Mouse (Mus musculus) thymus, postnatal 4 days (tissue): ENCODE results near the gene Hoxa6.

Source experiments
- DNase-seq: peaks from one replicate; pipeline ENCODE4 v3.0.0; 2021

Gene Hoxa6

GRCm38 (mm10) chr6:52213119-52213986, 4.8 kb upstream of the Hoxa6 start, which contains the start of the genes Hoxa3 and Gm28308:
Gene Hoxa3 (minus strand): TSS chr6:52213336.
Gene Gm28308 (minus strand): TSS chr6:52213339.
- no peak for DNase-seq

GRCm38 (mm10) chr6:52212556-52213118, 4.1 kb upstream of the Hoxa6 start:
- no peak for DNase-seq

- DNase-seq: no peak
Measured at GRCm38 (mm10) chr6:52211961-52212360, 3.4 kb upstream of the Hoxa6 start.

GRCm38 (mm10) chr6:52211170-52211935, 2.8 kb upstream of the Hoxa6 start:
- peak; percentile 87 for DNase-seq

GRCm38 (mm10) chr6:52209685-52210046, 1.1 kb upstream of the Hoxa6 start:
- no peak for DNase-seq

GRCm38 (mm10) chr6:52208868-52209684, 554 bp upstream of the Hoxa6 start:
- DNase-seq: no peak

- no peak for DNase-seq
Measured at GRCm38 (mm10) chr6:52207684-52207976, 892 bp downstream of the Hoxa6 start.

- DNase-seq: no peak
Measured at GRCm38 (mm10) chr6:52206882-52207683, 1.4 kb downstream of the Hoxa6 start.

- no peak for DNase-seq
Measured at GRCm38 (mm10) chr6:52205638-52206621, 2.6 kb downstream of the Hoxa6 start.

GRCm38 (mm10) chr6:52205221-52205620, 3.3 kb downstream of the Hoxa6 start:
- no peak for DNase-seq

- DNase-seq: no peak
Measured at GRCm38 (mm10) chr6:52204050-52204752, 4.3 kb downstream of the Hoxa6 start, which contains the start of gene Hoxa5. Gene Hoxa5 (minus strand): TSS chr6:52204587.

- DNase-seq: no peak
Measured at GRCm38 (mm10) chr6:52203371-52204049, 5.0 kb downstream of the Hoxa6 start.

GRCm38 (mm10) chr6:52203121-52203370, 5.5 kb downstream of the Hoxa6 start:
- no peak for DNase-seq

- no peak for DNase-seq
Measured at GRCm38 (mm10) chr6:52202362-52203120, 6.0 kb downstream of the Hoxa6 start.

- no peak for DNase-seq
Measured at GRCm38 (mm10) chr6:52201269-52201668, 7.3 kb downstream of the Hoxa6 start.

- DNase-seq: no peak
Measured at GRCm38 (mm10) chr6:52200751-52201250, 7.7 kb downstream of the Hoxa6 start.

GRCm38 (mm10) chr6:52200073-52200750, 8.3 kb downstream of the Hoxa6 start:
- no peak for DNase-seq

- DNase-seq: no peak
Measured at GRCm38 (mm10) chr6:52197271-52197670, 11.3 kb downstream of the Hoxa6 start.
